ENCODE assay signal across 11 mouse cellular contexts in genomic region chr5:149331407-149332143, GRCm38 (mm10).
A peak's percentile ranks its signal among the peaks of the same experiment; 100 is the strongest.
DNase-seq lines count a peak whose midpoint lies in the region; ATAC-seq and TF ChIP-seq lines count a peak whose summit lies in the region.
"Had no signal": no experiment of that assay in that cellular context is flagged by ENCODE, and none has a peak within 500 bp of the region (broad histone marks: within the 10 kb centered on the region; RNA-seq: fewer than 3 reads in every experiment).

No protein-coding gene starts in this region.

- H3K27ac ChIP-seq in intestine, embryonic 14.5 days (ENCODE audit: low read depth), result peak overlapping the region; percentile 12; the same call in 1 of the 2 replicates
- no peak overlapping the region for H3K27ac ChIP-seq in intestine, postnatal 0 days (ENCODE audit: low read depth, low read length)
- H3K27ac ChIP-seq in embryonic facial prominence, embryonic 11.5 days (replicated peaks; ENCODE audit: low read depth, low read length), result peak overlapping the region; percentile 82
- H3K27ac ChIP-seq in kidney, adult 2 months (ENCODE audit: insufficient read depth, low read depth, low read length), result peak overlapping the region; percentile 98
- peak overlapping the region; percentile 97 for H3K27ac ChIP-seq in limb, embryonic 12.5 days

- DNase-seq in intestine, embryonic 14.5 days (ENCODE audit: low spot score), result no peak
- DNase-seq in embryonic facial prominence, embryonic 11.5 days (ENCODE audit: low spot score), result peak; percentile 78
- peak; percentile 86 for DNase-seq in kidney, adult 2 months
- DNase-seq in spleen, postnatal 14 days (ENCODE audit: low spot score in 2 of 2), result no peak
- DNase-seq in frontal cortex, postnatal 36 days (ENCODE audit: low spot score in 2 of 2), result no peak
- DNase-seq in layer of hippocampus, adult 18-20 months (ENCODE audit: low spot score in 2 of 2), result no peak
- DNase-seq: adrenal gland, postnatal 36 days; cerebellum, adult 9-10 months had no signal

- TF ChIP-seq CTCF in intestine, postnatal 0 days (IDR thresholded peaks at IDR 0.05; ENCODE audit: low read depth), result no peak
- no peak for TF ChIP-seq CTCF in kidney, adult 2 months (conservative IDR thresholded peaks at IDR 0.05; ENCODE audit: insufficient read depth, insufficient read length, low read depth, low read length)

- WGBS in intestine, embryonic 14.5 days, result 33% methylated on average over 10 of the region's 10 CpGs
- WGBS in intestine, postnatal 0 days, result 43% methylated on average over 10 of the region's 10 CpGs
- 22% methylated on average over 10 of the region's 10 CpGs for WGBS in embryonic facial prominence, embryonic 11.5 days
- 51% methylated on average over 10 of the region's 10 CpGs for WGBS in kidney, adult 2 months
- 22% methylated on average over 10 of the region's 10 CpGs for WGBS in limb, embryonic 12.5 days

- no peak for ATAC-seq in intestine, embryonic 14.5 days (replicated peaks; ENCODE audit: low FRiP score, low TSS enrichment, low read depth)
- ATAC-seq in intestine, postnatal 0 days, result no peak
- ATAC-seq in embryonic facial prominence, embryonic 11.5 days (replicated peaks; ENCODE audit: insufficient number of reproducible peaks, low FRiP score, low TSS enrichment, low read depth), result no peak
- ATAC-seq in limb, embryonic 12.5 days (ENCODE audit: insufficient number of reproducible peaks, insufficient read depth, low FRiP score, low TSS enrichment, low read depth), result no peak
- ATAC-seq: inflammation-experienced regulatory T-cells, adult 6 months had no signal

- H3K9ac ChIP-seq in intestine, embryonic 14.5 days (ENCODE audit: low read length), result no peak overlapping the region
- H3K9ac ChIP-seq in intestine, postnatal 0 days (ENCODE audit: low read depth, low read length), result no peak overlapping the region
- peak overlapping the region; percentile 32; the same call in 1 of the 2 replicates for H3K9ac ChIP-seq in embryonic facial prominence, embryonic 11.5 days (replicated peaks; ENCODE audit: low read length)
- no peak overlapping the region for H3K9ac ChIP-seq in limb, embryonic 12.5 days (replicated peaks)

- no peak for TF ChIP-seq POLR2A in kidney, adult 2 months (IDR thresholded peaks at IDR 0.05; ENCODE audit: low read depth, low read length)

- peaks cover 28% of the 10 kb centered on the region for H3K4me1 ChIP-seq in intestine, embryonic 14.5 days (replicated peaks; ENCODE audit: control insufficient read depth, insufficient read depth, low read length)
- H3K4me1 ChIP-seq in intestine, postnatal 0 days (replicated peaks; ENCODE audit: control insufficient read depth, insufficient read depth, low read length), result no peaks in the 10 kb centered on the region
- peaks cover 8% of the 10 kb centered on the region; the same call in 1 of the 2 replicates for H3K4me1 ChIP-seq in embryonic facial prominence, embryonic 11.5 days (ENCODE audit: control insufficient read depth, insufficient read depth, low read length)
- H3K4me1 ChIP-seq in kidney, adult 2 months (ENCODE audit: control insufficient read depth, insufficient read depth, low read length), result peaks cover 10% of the 10 kb centered on the region; the same call in 1 of the 2 replicates
- peaks cover 69% of the 10 kb centered on the region for H3K4me1 ChIP-seq in limb, embryonic 12.5 days (replicated peaks)

- no peaks in the 10 kb centered on the region for H3K27me3 ChIP-seq in intestine, embryonic 14.5 days (replicated peaks; ENCODE audit: control insufficient read depth, insufficient read depth, low read length)
- no peaks in the 10 kb centered on the region for H3K27me3 ChIP-seq in intestine, postnatal 0 days (replicated peaks; ENCODE audit: control insufficient read depth, insufficient read depth, low read length)
- H3K27me3 ChIP-seq in embryonic facial prominence, embryonic 11.5 days (ENCODE audit: control insufficient read depth, insufficient read depth, low read length), result no peaks in the 10 kb centered on the region
- H3K27me3 ChIP-seq in kidney, adult 2 months (replicated peaks; ENCODE audit: control insufficient read depth, insufficient read depth, low read length), result no peaks in the 10 kb centered on the region
- no peaks in the 10 kb centered on the region for H3K27me3 ChIP-seq in limb, embryonic 12.5 days

- no peaks in the 10 kb centered on the region for H3K36me3 ChIP-seq in intestine, embryonic 14.5 days (ENCODE audit: control insufficient read depth, insufficient read depth, low read length)
- H3K36me3 ChIP-seq in intestine, postnatal 0 days (ENCODE audit: control insufficient read depth, insufficient read depth), result no peaks in the 10 kb centered on the region
- H3K36me3 ChIP-seq in embryonic facial prominence, embryonic 11.5 days (replicated peaks; ENCODE audit: control insufficient read depth, insufficient read depth, low read depth, low read length), result no peaks in the 10 kb centered on the region
- H3K36me3 ChIP-seq in kidney, adult 2 months (ENCODE audit: control insufficient read depth, insufficient read depth, low read length), result no peaks in the 10 kb centered on the region
- H3K36me3 ChIP-seq in limb, embryonic 12.5 days, result no peaks in the 10 kb centered on the region

- H3K9me3 ChIP-seq in intestine, embryonic 14.5 days (ENCODE audit: control insufficient read depth, low read length), result no peaks in the 10 kb centered on the region
- H3K9me3 ChIP-seq in intestine, postnatal 0 days (ENCODE audit: control insufficient read depth), result no peaks in the 10 kb centered on the region
- H3K9me3 ChIP-seq in embryonic facial prominence, embryonic 11.5 days (replicated peaks; ENCODE audit: control insufficient read depth, low read length), result no peaks in the 10 kb centered on the region
- no peaks in the 10 kb centered on the region for H3K9me3 ChIP-seq in limb, embryonic 12.5 days

- no peak overlapping the region for H3K4me3 ChIP-seq in intestine, embryonic 14.5 days (ENCODE audit: low read depth, low read length)
- H3K4me3 ChIP-seq in intestine, postnatal 0 days (ENCODE audit: low read depth, low read length), result no peak overlapping the region
- no peak overlapping the region for H3K4me3 ChIP-seq in embryonic facial prominence, embryonic 11.5 days (ENCODE audit: low read depth, low read length)
- peak overlapping the region; percentile 32; the same call in 1 of the 2 replicates for H3K4me3 ChIP-seq in kidney, adult 2 months (ENCODE audit: insufficient read depth, low read depth, low read length)
- H3K4me3 ChIP-seq in limb, embryonic 12.5 days (replicated peaks), result no peak overlapping the region

- no peak overlapping the region for H3K4me2 ChIP-seq in intestine, embryonic 14.5 days (ENCODE audit: low read length)
- H3K4me2 ChIP-seq in intestine, postnatal 0 days (replicated peaks; ENCODE audit: low read depth), result no peak overlapping the region
- H3K4me2 ChIP-seq in embryonic facial prominence, embryonic 11.5 days (ENCODE audit: low read depth, low read length), result no peak overlapping the region
- H3K4me2 ChIP-seq in limb, embryonic 12.5 days, result peak overlapping the region; percentile 39

Comparison
In these comparisons a context has a peak if more than half of its experiments do, and no peak if none do; other contexts are left out.
1. DNase-seq: peak in embryonic facial prominence, embryonic 11.5 days (single experiment) and kidney, adult 2 months (single experiment); none in intestine, embryonic 14.5 days (single experiment), spleen, postnatal 14 days (0 of 2), frontal cortex, postnatal 36 days (0 of 2) and layer of hippocampus, adult 18-20 months (0 of 2).